Mouse (Mus musculus) lung, adult 2 months (tissue): ENCODE results near the gene Bpifb9a.

Experiments used
- CTCF ChIP-seq: fragments of 200-500 bp; IDR thresholded peaks from 2 replicates; pipeline ENCODE4 v1.5.1; 2011; ENCODE audit warnings: mild to moderate bottlenecking, low read length, control low read depth; ENCODE audit not compliant: insufficient read depth
- POLR2A ChIP-seq: fragments of 200-500 bp; IDR thresholded peaks from 2 replicates; pipeline ENCODE4 v1.6.1; 2011; ENCODE audit warnings: low read depth, mild to moderate bottlenecking, control low read depth, low read length, borderline replicate concordance; ENCODE audit errors: extremely low read depth

DNA sequence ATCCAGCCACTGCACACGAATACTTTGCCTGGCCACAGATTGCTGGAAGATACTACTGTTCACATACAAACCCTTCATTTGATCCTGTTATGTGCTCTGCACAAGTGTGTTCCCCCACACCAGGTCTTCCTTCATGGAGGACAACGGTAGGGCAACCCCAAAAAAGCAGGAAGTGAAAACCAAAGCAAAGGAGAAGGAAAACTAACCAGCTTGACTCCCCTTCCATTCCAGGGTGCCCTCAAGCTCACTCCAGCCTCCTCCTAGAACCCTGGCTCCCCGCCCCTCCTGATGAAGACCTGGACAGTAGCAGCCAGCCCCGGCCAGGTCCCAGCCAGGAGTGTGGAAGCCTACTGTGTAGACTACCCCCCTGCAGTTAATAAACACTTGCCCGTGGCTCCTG lies 37.7 kb upstream of the Bpifb9a start:
- TF ChIP-seq CTCF (no peak), POLR2A (no peak)
